Mouse (Mus musculus): ENCODE measurements around the gene Cyp4a12a. TPM values are rescaled to one million over a fixed set of nuclear protein-coding genes. Genes with fewer than 3 reads are reported as not detected.
"Not testable (repeated sequence)": the region's sequence is repeated elsewhere in the genome, so short reads cannot be mapped to it uniquely, and the experiment has no call there.

Cyp4a12a gene
- total RNA-seq (2012; rRNA removed) (not detected in 2 replicates), polyA plus RNA-seq (2012; ENCODE audit: insufficient read depth in 1 of 2, insufficient read length in 2 of 2, low read depth in 1 of 2, low replicate concordance in 2 of 2, missing spikeins in 1 of 2) (not detected)

- not testable (repeated sequence) for H3K27ac ChIP-seq (ENCODE audit: control insufficient read depth, low read depth, low read length); H3K36me3 ChIP-seq (ENCODE audit: control insufficient read depth in 1 of 2, insufficient read depth in 2 of 2, low read length in 2 of 2); H3K79me2 ChIP-seq (ENCODE audit: control insufficient read depth, insufficient read depth, low read length, poor library complexity); DNase-seq (ENCODE audit: low read depth, low spot score); H3K4me1 ChIP-seq (ENCODE audit: control insufficient read depth in 1 of 2, insufficient read depth in 2 of 2, low read length in 2 of 2); H3K9me3 ChIP-seq (replicated peaks; ENCODE audit: insufficient read depth, low read length); H3K9ac ChIP-seq (ENCODE audit: control insufficient read depth, low read depth, low read length, poor library complexity, severe bottlenecking); H3K27me3 ChIP-seq (ENCODE audit: control insufficient read depth in 1 of 2, insufficient read depth in 2 of 2, low read length in 2 of 2); H3K4me3 ChIP-seq (ENCODE audit: control insufficient read depth in 1 of 2, insufficient read depth in 1 of 2, low read depth in 2 of 2, low read length in 2 of 2)
Observed at GRCm38 (mm10) chr4:115298746-115299145, at the start of gene Cyp4a12a. Gene Cyp4a12a (plus strand): TSS chr4:115299046.

GRCm38 (mm10) chr4:115264687-115265569 lies 33.9 kb upstream of the Cyp4a12a start:
- not testable (repeated sequence) for H3K36me3 ChIP-seq (ENCODE audit: control insufficient read depth in 1 of 2, insufficient read depth in 2 of 2, low read length in 2 of 2); H3K9ac ChIP-seq (ENCODE audit: control insufficient read depth, low read depth, low read length, poor library complexity, severe bottlenecking); H3K27me3 ChIP-seq (ENCODE audit: control insufficient read depth in 1 of 2, insufficient read depth in 2 of 2, low read length in 2 of 2); DNase-seq (ENCODE audit: low read depth, low spot score); H3K4me3 ChIP-seq (ENCODE audit: control insufficient read depth in 1 of 2, insufficient read depth in 1 of 2, low read depth in 2 of 2, low read length in 2 of 2); H3K4me1 ChIP-seq (ENCODE audit: control insufficient read depth in 1 of 2, insufficient read depth in 2 of 2, low read length in 2 of 2); H3K79me2 ChIP-seq (ENCODE audit: control insufficient read depth, insufficient read depth, low read length, poor library complexity); H3K27ac ChIP-seq (ENCODE audit: control insufficient read depth, low read depth, low read length); H3K9me3 ChIP-seq (replicated peaks; ENCODE audit: insufficient read depth, low read length)

- H3K79me2 ChIP-seq (ENCODE audit: control insufficient read depth, insufficient read depth, low read length, poor library complexity); DNase-seq (ENCODE audit: low read depth, low spot score): not testable (repeated sequence)
Observed at GRCm38 (mm10) chr4:115278215-115278982, 20.4 kb upstream of the Cyp4a12a start.

GRCm38 (mm10) chr4:115280342-115280741 lies 18.5 kb upstream of the Cyp4a12a start:
- no peak for DNase-seq (ENCODE audit: low read depth, low spot score)
- no peak for TF ChIP-seq POLR2AphosphoS5 (IDR thresholded peaks at IDR 0.05; ENCODE audit: borderline replicate concordance, low read depth, low read length)
- no peak for TF ChIP-seq MYB (IDR thresholded peaks at IDR 0.05; ENCODE audit: low read depth, low read length)
- TF ChIP-seq MXI1 (IDR thresholded peaks at IDR 0.05; ENCODE audit: low read depth, low read length), result no peak
- TF ChIP-seq TBP (IDR thresholded peaks at IDR 0.05; ENCODE audit: low read depth, low read length), result no peak
- TF ChIP-seq ZC3H11A (IDR thresholded peaks at IDR 0.05; ENCODE audit: low read depth, low read length), result no peak
- TF ChIP-seq ZKSCAN1 (IDR thresholded peaks at IDR 0.05; ENCODE audit: low read depth, low read length), result no peak
- no peak for TF ChIP-seq USF1 (IDR thresholded peaks at IDR 0.05; ENCODE audit: low read depth, low read length)
- no peak for TF ChIP-seq ZMIZ1 (IDR thresholded peaks at IDR 0.05; ENCODE audit: low read depth, low read length)
- no peak for TF ChIP-seq POLR2A (IDR thresholded peaks at IDR 0.05; ENCODE audit: control insufficient read depth in 1 of 2, insufficient read depth in 1 of 2, low read depth in 1 of 2, low read length in 2 of 2, poor library complexity in 1 of 2)
- no peak overlapping the region for H3K4me3 ChIP-seq (ENCODE audit: control insufficient read depth in 1 of 2, insufficient read depth in 1 of 2, low read depth in 2 of 2, low read length in 2 of 2)

More at GRCm38 (mm10) chr4:115278215-115278982, 20.4 kb upstream of the Cyp4a12a start:
- not testable (repeated sequence) for H3K27me3 ChIP-seq (ENCODE audit: control insufficient read depth in 1 of 2, insufficient read depth in 2 of 2, low read length in 2 of 2); H3K4me3 ChIP-seq (ENCODE audit: control insufficient read depth in 1 of 2, insufficient read depth in 1 of 2, low read depth in 2 of 2, low read length in 2 of 2); H3K4me1 ChIP-seq (ENCODE audit: control insufficient read depth in 1 of 2, insufficient read depth in 2 of 2, low read length in 2 of 2); H3K36me3 ChIP-seq (ENCODE audit: control insufficient read depth in 1 of 2, insufficient read depth in 2 of 2, low read length in 2 of 2); H3K9ac ChIP-seq (ENCODE audit: control insufficient read depth, low read depth, low read length, poor library complexity, severe bottlenecking); H3K9me3 ChIP-seq (replicated peaks; ENCODE audit: insufficient read depth, low read length); H3K27ac ChIP-seq (ENCODE audit: control insufficient read depth, low read depth, low read length)

GRCm38 (mm10) chr4:115280779-115281178 lies 18.1 kb upstream of the Cyp4a12a start:
- not testable (repeated sequence) for H3K9ac ChIP-seq (ENCODE audit: control insufficient read depth, low read depth, low read length, poor library complexity, severe bottlenecking); H3K27me3 ChIP-seq (ENCODE audit: control insufficient read depth in 1 of 2, insufficient read depth in 2 of 2, low read length in 2 of 2); H3K4me3 ChIP-seq (ENCODE audit: control insufficient read depth in 1 of 2, insufficient read depth in 1 of 2, low read depth in 2 of 2, low read length in 2 of 2); H3K79me2 ChIP-seq (ENCODE audit: control insufficient read depth, insufficient read depth, low read length, poor library complexity); H3K4me1 ChIP-seq (ENCODE audit: control insufficient read depth in 1 of 2, insufficient read depth in 2 of 2, low read length in 2 of 2); H3K27ac ChIP-seq (ENCODE audit: control insufficient read depth, low read depth, low read length); H3K9me3 ChIP-seq (replicated peaks; ENCODE audit: insufficient read depth, low read length); DNase-seq (ENCODE audit: low read depth, low spot score); H3K36me3 ChIP-seq (ENCODE audit: control insufficient read depth in 1 of 2, insufficient read depth in 2 of 2, low read length in 2 of 2)

More at GRCm38 (mm10) chr4:115280342-115280741, 18.5 kb upstream of the Cyp4a12a start:
- H3K27me3 ChIP-seq (ENCODE audit: control insufficient read depth in 1 of 2, insufficient read depth in 2 of 2, low read length in 2 of 2), result no peaks in the 10 kb centered on the region; a peak in 1 of 4 replicates
- H3K27ac ChIP-seq (ENCODE audit: control insufficient read depth, low read depth, low read length), result no peak overlapping the region
- no peaks in the 10 kb centered on the region for H3K36me3 ChIP-seq (ENCODE audit: control insufficient read depth in 1 of 2, insufficient read depth in 2 of 2, low read length in 2 of 2)
- no peaks in the 10 kb centered on the region for H3K9me3 ChIP-seq (replicated peaks; ENCODE audit: insufficient read depth, low read length)
- no peaks in the 10 kb centered on the region for H3K79me2 ChIP-seq (ENCODE audit: control insufficient read depth, insufficient read depth, low read length, poor library complexity)
- H3K4me1 ChIP-seq (ENCODE audit: control insufficient read depth in 1 of 2, insufficient read depth in 2 of 2, low read length in 2 of 2), result no peaks in the 10 kb centered on the region
- H3K9ac ChIP-seq (ENCODE audit: control insufficient read depth, low read depth, low read length, poor library complexity, severe bottlenecking), result no peak overlapping the region

Measured in MEL (cell line).